Mouse (Mus musculus) embryonic facial prominence, embryonic 13.5 days (tissue): Measurements from ENCODE around the gene Glb1l2. TPM values are rescaled to one million over a fixed set of nuclear protein-coding genes. Genes with fewer than 3 reads are reported as not detected.
A peak's percentile ranks its signal among the peaks of the same experiment; 100 is the strongest.

Experiments used
- ATAC-seq: fragments of 200-750 bp; cut with Nextera tagmentation; 2 replicates; pipeline ENCODE4 v1.8.0; 2017; ENCODE audit warnings: low read depth; ENCODE audit not compliant: insufficient number of reproducible peaks, insufficient read depth, low FRiP score, low TSS enrichment
- H3K27ac ChIP-seq: fragments of 300-500 bp; sonication (generic); 2 replicates; pipeline ENCODE4 v1.5.1; 2015; ENCODE audit warnings: moderate library complexity, mild to moderate bottlenecking, inconsistent platforms
- H3K27me3 ChIP-seq: fragments of 300-500 bp; sonication (generic); 2 replicates; pipeline ENCODE4 v1.6.1; 2015; ENCODE audit warnings: mild to moderate bottlenecking, inconsistent platforms
- H3K36me3 ChIP-seq: fragments of 300-500 bp; sonication (generic); 2 replicates; pipeline ENCODE4 v1.6.1; 2015; ENCODE audit warnings: mild to moderate bottlenecking, inconsistent platforms
- H3K4me1 ChIP-seq: fragments of 300-500 bp; sonication (generic); 2 replicates; pipeline ENCODE4 v1.6.1; 2015; ENCODE audit warnings: inconsistent platforms
- H3K4me2 ChIP-seq: fragments of 300-500 bp; sonication (generic); 2 replicates; pipeline ENCODE4 v1.6.1; 2015; ENCODE audit warnings: moderate library complexity, mild to moderate bottlenecking, inconsistent platforms
- H3K4me3 ChIP-seq: fragments of 300-500 bp; sonication (generic); 2 replicates; pipeline ENCODE4 v1.5.1; 2015; ENCODE audit warnings: mild to moderate bottlenecking, inconsistent platforms
- H3K9ac ChIP-seq: fragments of 300-500 bp; sonication (generic); 2 replicates; pipeline ENCODE4 v1.6.1; 2015; ENCODE audit warnings: mild to moderate bottlenecking, inconsistent platforms
- H3K9me3 ChIP-seq: fragments of 300-500 bp; sonication (generic); 2 replicates; pipeline ENCODE4 v1.6.1; 2016; ENCODE audit warnings: inconsistent platforms
- WGBS: fragments of 180-500 bp; shearing (Covaris S2); methylation state at CpG from one replicate; pipeline ENCODE4 v1.1.7; 2015; ENCODE audit warnings: mixed read lengths; 5-methylcytosine and 5-hydroxymethylcytosine counted together
- polyA plus RNA-seq: library from polyadenylated mRNA; unstranded; fragments of >200 nt; fragmentation: Nextera tagmentation; extraction: Ambion mirVana; gene quantifications from 2 replicates; pipeline ENCODE4 v1.2.1, GENCODE M21; 2015

Glb1l2 gene
- 3.7 and 6.5 TPM in 2 replicates for polyA plus RNA-seq

DNA sequence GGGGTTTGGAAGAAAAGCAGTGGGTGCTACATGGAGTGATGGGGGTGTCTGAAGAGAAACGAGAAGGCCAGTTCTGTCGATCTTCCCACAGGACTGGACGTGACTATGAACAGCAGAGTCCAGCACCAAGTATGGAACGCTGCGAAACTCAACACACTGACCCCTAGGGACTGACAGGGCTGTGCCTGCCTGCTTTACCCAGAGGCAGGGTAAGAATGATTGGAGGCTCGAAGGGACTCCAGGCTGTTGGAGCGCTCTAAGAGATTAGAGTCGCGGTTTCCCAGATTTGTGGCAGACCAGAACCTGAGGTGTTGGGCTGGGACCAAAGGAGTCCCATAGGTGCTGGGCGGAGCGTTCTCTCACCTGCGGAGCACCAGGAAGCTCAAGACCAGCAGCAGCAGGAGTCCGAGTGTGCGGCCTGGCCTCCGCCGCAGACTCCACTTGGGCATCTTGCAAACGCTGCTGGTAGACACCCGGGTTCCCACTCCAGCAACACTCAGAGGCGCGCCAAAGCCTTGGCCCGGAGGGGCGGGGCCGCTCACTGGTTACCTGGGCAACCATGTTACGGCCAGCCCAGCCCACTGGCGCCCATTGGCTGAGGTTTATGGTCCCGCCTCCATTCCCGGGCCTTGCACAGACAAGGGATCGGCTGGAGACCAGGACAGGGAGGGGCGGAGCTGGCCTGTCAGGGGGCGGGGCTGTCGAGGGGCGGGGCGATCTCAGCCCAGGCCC, at the start of gene Glb1l2:
TSS of gene Glb1l2 (minus strand) at position 534 of the 732 bp plus-strand sequence.
- ATAC-seq: peak; percentile 100

DNA sequence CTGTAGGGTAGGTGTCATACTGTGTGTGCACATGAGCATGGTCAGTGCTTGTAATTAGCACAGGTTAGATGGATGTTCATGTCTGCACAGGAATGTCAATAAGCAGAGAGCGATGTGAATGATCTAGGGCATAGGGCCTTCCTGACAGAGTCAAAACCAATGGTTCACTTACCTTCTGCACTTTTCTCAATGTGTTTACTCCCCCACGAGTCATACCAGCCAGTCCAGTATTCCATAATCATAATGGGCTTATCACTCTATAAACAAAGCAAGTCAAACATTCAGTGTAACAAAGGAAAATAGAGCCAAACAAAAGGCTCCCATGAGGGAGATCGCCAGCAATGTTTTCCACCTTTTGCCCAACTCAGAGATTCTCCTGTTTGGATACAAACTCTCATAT, 24.8 kb upstream of the Glb1l2 start:
- H3K4me2 ChIP-seq: no peak overlapping the region
- H3K27ac ChIP-seq: no peak overlapping the region
- H3K9ac ChIP-seq: no peak overlapping the region
- ATAC-seq: no peak
- whole genome bisulfite sequencing: 86% methylated on average over 3 of the region's 3 CpGs
- H3K27me3 ChIP-seq: no peaks in the 10 kb centered on the region
- H3K36me3 ChIP-seq: no peaks in the 10 kb centered on the region
- H3K9me3 ChIP-seq: no peaks in the 10 kb centered on the region
- no peak overlapping the region for H3K4me3 ChIP-seq
- no peaks in the 10 kb centered on the region for H3K4me1 ChIP-seq

More for the DNA sequence above, at the start of gene Glb1l2:
- H3K4me3 ChIP-seq: peak within 1 kb of the TSS; percentile 54
- no peaks in the 10 kb centered on the region for H3K9me3 ChIP-seq
- peak within 1 kb of the TSS; percentile 79 for H3K4me2 ChIP-seq
- H3K27ac ChIP-seq: peak within 1 kb of the TSS; percentile 72
- under 1% methylated on average over 33 of the region's 33 CpGs for WGBS
- no peaks in the 10 kb centered on the region for H3K36me3 ChIP-seq
- peaks cover 5% of the 10 kb centered on the region for H3K4me1 ChIP-seq
- H3K9ac ChIP-seq: peak within 1 kb of the TSS; percentile 69
- H3K27me3 ChIP-seq: no peaks in the 10 kb centered on the region

DNA sequence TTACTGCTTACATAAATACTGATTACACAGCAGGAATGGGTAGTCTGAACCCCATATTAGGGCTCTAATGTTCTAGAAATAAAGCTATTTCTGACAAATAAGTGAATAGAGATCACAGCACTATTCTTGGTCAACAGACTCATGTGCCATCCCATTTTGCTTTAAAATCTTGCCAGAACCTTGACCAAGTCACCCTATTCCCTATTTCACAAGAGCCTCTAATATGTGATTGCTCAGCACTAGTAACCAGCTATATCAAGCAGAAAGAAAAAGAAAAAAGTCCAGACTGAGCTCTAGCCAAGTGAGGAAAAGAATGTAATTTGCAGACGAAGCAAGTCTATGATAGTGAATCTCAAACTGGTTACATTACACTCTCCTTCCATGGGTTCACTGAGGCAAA, 13.7 kb upstream of the Glb1l2 start:
- Histone ChIP-seq H3K4me1 (no peaks in the 10 kb centered on the region), H3K9me3 (no peaks in the 10 kb centered on the region), H3K27ac (no peak overlapping the region), H3K4me2 (no peak overlapping the region), H3K4me3 (no peak overlapping the region), H3K9ac (no peak overlapping the region), H3K27me3 (no peaks in the 10 kb centered on the region), H3K36me3 (no peaks in the 10 kb centered on the region)
- WGBS: 49% methylated on average over 1 of the region's 1 CpGs
- no peak for ATAC-seq

DNA sequence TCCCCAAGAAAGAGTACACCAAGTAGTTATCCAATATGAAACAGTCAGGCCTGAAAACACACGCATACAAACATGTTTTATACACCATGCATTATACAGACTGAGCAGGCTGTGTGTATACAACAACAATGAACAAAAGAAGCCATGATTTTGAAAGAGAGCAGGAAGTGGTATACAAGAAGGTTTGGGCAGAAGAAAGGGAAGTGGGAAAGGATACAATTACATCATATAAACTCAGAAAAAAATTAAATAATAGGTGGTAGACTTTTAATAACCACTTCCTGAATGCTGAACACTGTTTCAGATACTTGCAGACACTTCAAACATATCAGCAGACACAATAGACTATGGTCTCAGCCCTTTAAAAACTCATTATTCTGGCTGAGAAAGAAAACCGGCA, 2.5 kb upstream of the Glb1l2 start:
- no peaks in the 10 kb centered on the region for H3K27me3 ChIP-seq
- H3K4me2 ChIP-seq: no peak overlapping the region
- peaks cover 5% of the 10 kb centered on the region for H3K4me1 ChIP-seq
- no peak for ATAC-seq
- no peaks in the 10 kb centered on the region for H3K36me3 ChIP-seq
- H3K9ac ChIP-seq: no peak overlapping the region
- no peak overlapping the region for H3K4me3 ChIP-seq
- WGBS: 81% methylated on average over 2 of the region's 2 CpGs
- H3K9me3 ChIP-seq: no peaks in the 10 kb centered on the region
- no peak overlapping the region for H3K27ac ChIP-seq

DNA sequence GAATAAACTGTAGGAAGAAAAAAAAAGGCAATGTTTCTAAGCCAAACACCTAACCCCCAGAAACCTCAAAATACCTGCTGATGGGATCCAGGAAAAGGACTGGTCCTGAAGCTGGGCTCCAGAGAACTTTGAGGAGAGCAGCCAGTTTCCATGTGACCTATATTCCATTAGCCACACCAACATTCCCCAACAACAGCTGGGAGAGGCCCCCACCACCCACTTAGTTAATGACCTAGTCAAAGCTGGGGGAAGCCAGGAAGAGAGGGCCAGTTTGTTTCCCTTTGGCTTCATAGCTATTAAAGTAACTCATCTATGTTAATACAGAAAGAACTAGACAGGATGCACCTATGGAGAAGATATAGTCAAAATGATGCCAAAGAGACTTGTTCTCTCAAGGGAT, 1.9 kb downstream of the Glb1l2 start:
- ATAC-seq: no peak
- peaks cover 5% of the 10 kb centered on the region for H3K4me1 ChIP-seq
- H3K36me3 ChIP-seq: no peaks in the 10 kb centered on the region
- H3K4me2 ChIP-seq: no peak overlapping the region
- no peaks in the 10 kb centered on the region for H3K27me3 ChIP-seq
- H3K9me3 ChIP-seq: no peaks in the 10 kb centered on the region
- no peak overlapping the region for H3K4me3 ChIP-seq
- H3K9ac ChIP-seq: no peak overlapping the region
- H3K27ac ChIP-seq: no peak overlapping the region

DNA sequence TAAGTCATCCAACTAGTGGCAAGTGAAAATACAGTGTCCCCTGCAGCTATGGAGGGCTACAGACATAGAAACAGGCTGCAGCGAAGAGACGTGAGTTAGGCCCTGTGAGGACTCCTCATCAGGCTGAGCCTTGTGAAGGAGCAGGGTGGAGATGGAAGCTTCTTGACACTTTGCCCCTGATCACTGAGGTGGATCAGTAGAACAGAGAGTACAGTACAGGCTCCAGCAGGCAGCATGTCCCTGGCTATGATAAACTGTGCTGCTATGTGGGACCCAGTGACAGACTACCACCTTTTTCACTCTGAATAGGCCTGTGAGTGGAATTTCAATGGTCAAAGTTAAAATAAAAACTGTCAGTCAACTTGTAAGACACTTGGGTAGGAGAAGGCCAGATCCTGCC, 5.9 kb downstream of the Glb1l2 start:
- Histone ChIP-seq H3K9me3 (no peaks in the 10 kb centered on the region), H3K27ac (no peak overlapping the region), H3K4me2 (no peak overlapping the region), H3K4me3 (no peak overlapping the region), H3K4me1 (no peaks in the 10 kb centered on the region), H3K36me3 (no peaks in the 10 kb centered on the region), H3K9ac (no peak overlapping the region), H3K27me3 (no peaks in the 10 kb centered on the region)
- ATAC-seq: no peak
- 85% methylated on average over 2 of the region's 2 CpGs for WGBS

DNA sequence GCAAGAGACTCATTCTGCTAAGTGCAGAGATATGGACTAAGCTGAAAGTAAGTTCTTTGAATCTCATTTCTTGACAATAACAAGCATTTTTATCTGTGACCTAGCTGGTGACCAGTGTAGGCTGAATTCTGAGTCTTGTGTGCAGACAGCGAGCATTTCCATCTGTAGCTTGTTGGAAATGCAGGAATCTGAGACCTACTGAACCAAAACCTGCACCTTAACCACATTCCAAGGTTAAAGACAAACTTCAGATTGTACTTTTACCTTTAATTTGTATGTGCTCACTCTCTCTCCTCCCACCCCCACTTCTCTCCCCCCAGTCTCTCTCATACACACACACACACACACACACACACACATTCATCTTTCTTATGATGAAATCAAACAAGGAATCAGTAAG, 7.5 kb downstream of the Glb1l2 start:
- no peak for ATAC-seq
- H3K27ac ChIP-seq: no peak overlapping the region
- H3K9ac ChIP-seq: no peak overlapping the region
- no peaks in the 10 kb centered on the region for H3K27me3 ChIP-seq
- H3K9me3 ChIP-seq: no peaks in the 10 kb centered on the region
- no peak overlapping the region for H3K4me2 ChIP-seq
- no peaks in the 10 kb centered on the region for H3K4me1 ChIP-seq
- 88% methylated on average over 1 of the region's 1 CpGs for WGBS
- H3K36me3 ChIP-seq: no peaks in the 10 kb centered on the region
- no peak overlapping the region for H3K4me3 ChIP-seq

DNA sequence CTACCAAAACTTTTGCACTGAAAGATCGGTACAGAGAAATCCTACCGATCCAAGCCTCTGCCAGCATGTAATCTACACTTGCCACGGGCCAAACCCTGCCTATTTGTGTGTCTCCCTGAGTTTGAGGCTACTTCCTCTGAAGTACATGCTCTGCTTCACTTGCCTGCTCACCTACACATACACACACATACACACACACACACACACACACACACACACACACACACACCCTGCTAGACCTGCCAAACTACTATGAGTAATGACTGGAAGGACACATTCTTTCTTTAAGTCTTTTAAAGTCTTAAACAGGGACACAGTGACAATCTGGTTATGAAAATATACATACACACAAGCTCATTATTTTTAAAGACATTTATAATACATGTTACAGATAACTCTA, 8.1 kb downstream of the Glb1l2 start:
- H3K36me3 ChIP-seq: no peaks in the 10 kb centered on the region
- ATAC-seq: no peak
- H3K27ac ChIP-seq: no peak overlapping the region
- no peak overlapping the region for H3K9ac ChIP-seq
- 76% methylated on average over 3 of the region's 3 CpGs for WGBS
- H3K27me3 ChIP-seq: no peaks in the 10 kb centered on the region
- H3K4me1 ChIP-seq: no peaks in the 10 kb centered on the region
- no peak overlapping the region for H3K4me2 ChIP-seq
- H3K4me3 ChIP-seq: no peak overlapping the region
- H3K9me3 ChIP-seq: no peaks in the 10 kb centered on the region

DNA sequence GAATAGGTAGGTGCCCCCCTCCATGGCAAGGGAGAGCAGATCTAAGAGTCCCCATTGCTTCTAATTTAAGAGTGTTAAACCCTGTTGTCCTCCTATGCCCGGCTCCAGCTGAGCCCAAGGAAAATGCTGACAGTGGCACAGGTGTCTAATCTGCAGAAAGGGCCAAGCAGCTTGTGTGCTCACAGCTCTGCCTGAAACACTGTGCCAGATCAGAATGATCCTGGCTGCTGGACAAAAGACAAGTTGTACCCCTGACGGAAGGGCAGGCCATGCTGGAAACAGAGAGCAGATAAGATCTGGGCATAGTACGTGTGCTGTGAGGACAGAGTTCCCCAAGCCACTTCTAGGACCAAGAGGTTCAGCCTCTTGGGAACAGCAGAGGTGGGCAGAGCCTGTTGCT, 13.4 kb downstream of the Glb1l2 start:
- 65% methylated on average over 3 of the region's 3 CpGs for WGBS
- ATAC-seq: no peak

DNA sequence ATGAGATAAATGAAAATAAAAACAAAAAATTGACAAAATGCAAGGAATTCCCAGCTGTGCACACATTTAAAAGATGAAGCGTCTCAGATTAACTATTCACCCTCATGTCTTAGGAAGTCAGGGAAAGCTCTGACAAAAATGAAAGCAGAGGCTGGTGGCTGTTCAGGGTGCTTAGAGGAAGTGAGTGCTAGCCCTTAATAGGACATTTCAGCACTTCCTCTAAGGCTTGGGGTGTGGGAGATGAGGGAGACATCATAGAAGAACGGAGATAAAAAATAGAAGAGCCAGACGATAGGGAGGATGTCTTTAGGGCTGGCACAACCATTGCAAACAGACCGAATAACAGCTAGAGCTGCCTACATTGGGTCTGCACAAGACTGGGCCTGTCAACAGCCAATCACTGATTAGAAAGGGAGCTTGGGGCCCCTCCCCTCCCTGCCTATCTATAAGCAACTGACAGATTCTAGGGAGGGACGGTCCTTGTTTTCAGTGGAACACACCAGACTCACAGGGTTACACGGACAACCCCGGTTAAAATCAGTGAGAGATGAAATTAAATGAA, 22.8 kb downstream of the Glb1l2 start:
- 62% methylated on average over 7 of the region's 7 CpGs for WGBS
- Histone ChIP-seq H3K27ac (no peak overlapping the region), H3K4me3 (no peak overlapping the region), H3K36me3 (no peaks in the 10 kb centered on the region), H3K4me1 (0 out of 2 replicates have a peak, but pooled peaks cover 3% of the 10 kb centered on the region), H3K4me2 (no peak overlapping the region), H3K9ac (no peak overlapping the region), H3K27me3 (no peaks in the 10 kb centered on the region), H3K9me3 (no peaks in the 10 kb centered on the region)
- no peak for ATAC-seq

More for the DNA sequence above, 13.4 kb downstream of the Glb1l2 start:
- Histone ChIP-seq H3K27ac (no peak overlapping the region), H3K4me1 (no peaks in the 10 kb centered on the region), H3K36me3 (no peaks in the 10 kb centered on the region), H3K4me2 (no peak overlapping the region), H3K9ac (no peak overlapping the region), H3K4me3 (no peak overlapping the region), H3K9me3 (no peaks in the 10 kb centered on the region), H3K27me3 (no peaks in the 10 kb centered on the region)

DNA sequence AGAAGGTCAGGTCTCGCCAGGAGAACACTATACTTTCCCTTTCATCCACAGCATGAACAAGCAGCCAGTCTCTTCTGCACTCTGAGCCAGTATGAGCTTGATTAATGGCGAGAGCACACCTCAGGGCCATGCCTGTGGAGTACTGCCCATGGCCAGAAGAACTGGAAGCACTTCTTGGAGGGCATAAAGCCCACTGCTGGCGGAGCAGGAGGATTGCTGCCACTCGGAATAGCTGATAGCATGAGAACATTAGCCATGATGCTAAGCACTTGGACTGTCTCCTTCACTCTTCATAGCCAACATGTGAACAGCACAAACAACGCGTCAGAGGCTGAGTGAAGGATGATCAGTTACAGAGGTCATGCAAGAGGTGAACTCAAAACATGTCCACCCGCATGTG, 27.8 kb downstream of the Glb1l2 start:
- H3K36me3 ChIP-seq: no peaks in the 10 kb centered on the region
- ATAC-seq: no peak
- no peaks in the 10 kb centered on the region for H3K9me3 ChIP-seq
- H3K4me1 ChIP-seq: 0 out of 2 replicates have a peak, but pooled peaks cover 3% of the 10 kb centered on the region
- 81% methylated on average over 7 of the region's 7 CpGs for WGBS
- peaks cover 3% of the 10 kb centered on the region; the same call in 1 of the 2 replicates for H3K27me3 ChIP-seq
- H3K4me3 ChIP-seq: no peak overlapping the region
- H3K9ac ChIP-seq: no peak overlapping the region
- H3K27ac ChIP-seq: no peak overlapping the region
- H3K4me2 ChIP-seq: no peak overlapping the region
